Mouse (Mus musculus): ENCODE results near the gene Gm17428. TPM values are rescaled to one million over a fixed set of nuclear protein-coding genes. Genes with fewer than 3 reads are reported as not detected.
"Not testable (repeated sequence)": the region's sequence is repeated elsewhere in the genome, so short reads cannot be mapped to it uniquely, and the experiment has no call there.

The Gm17428 gene
- polyA plus RNA-seq, 1 experiment from 2014 or later: not detected

DNA sequence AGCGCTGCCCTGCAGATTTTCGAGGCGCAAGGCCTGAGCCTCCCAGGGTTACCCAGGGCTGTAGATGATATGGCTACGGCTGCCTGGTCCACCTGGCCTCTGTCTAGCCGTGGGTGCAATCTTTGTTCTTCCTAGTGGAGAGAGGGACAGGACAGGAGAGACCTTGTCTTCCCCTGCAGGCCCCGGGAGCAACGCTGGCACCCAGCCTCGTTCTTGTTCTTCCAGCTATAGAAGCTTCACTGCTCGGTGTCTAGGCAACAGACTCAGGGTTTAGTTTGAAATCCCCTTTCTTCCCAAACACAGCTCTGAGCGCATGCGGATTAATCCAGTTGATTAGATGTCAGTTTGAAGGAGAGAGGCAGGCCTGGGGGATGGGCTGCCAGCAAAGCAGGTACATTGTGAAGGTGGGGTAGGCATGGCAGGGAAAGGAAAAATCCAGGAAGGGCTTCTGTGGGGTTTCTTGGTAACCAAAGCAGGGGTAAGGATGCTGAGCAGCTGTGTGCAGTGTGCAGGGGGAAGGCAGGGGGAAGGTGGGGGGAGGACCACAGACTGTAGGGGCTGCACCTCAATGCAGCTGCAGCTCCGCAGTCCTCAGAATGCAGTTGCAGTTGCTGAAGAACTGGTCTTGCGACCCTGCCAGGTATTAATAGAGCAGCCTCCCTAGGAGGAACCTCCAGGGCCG lies 18.9 kb downstream of the Gm17428 start:
- TF ChIP-seq EP300 (optimal IDR thresholded peaks at IDR 0.05) (no peak), CTCF (IDR thresholded peaks at IDR 0.05; ENCODE audit: low read depth) (no peak)
- DNase-seq (ENCODE audit: low spot score) (no peak), ATAC-seq (ENCODE audit: low FRiP score, low TSS enrichment) (no peak)
- no peaks in the 10 kb centered on the region for H3K4me1 ChIP-seq (replicated peaks; ENCODE audit: control insufficient read depth, insufficient read depth)
- H3K9ac ChIP-seq (ENCODE audit: low read length): no peak overlapping the region; the same call in 1 of the 2 replicates
- H3K36me3 ChIP-seq (ENCODE audit: control insufficient read depth, insufficient read depth, low read length): no peaks in the 10 kb centered on the region
- H3K4me2 ChIP-seq (replicated peaks; ENCODE audit: low read depth): no peak overlapping the region
- H3K9me3 ChIP-seq (ENCODE audit: control insufficient read depth, low read length): no peaks in the 10 kb centered on the region
- 35% methylated on average over 14 of the region's 14 CpGs for WGBS
- no peaks in the 10 kb centered on the region for H3K27me3 ChIP-seq (ENCODE audit: control insufficient read depth, insufficient read depth, low read length)
- H3K4me3 ChIP-seq (ENCODE audit: low read depth, low read length): no peak overlapping the region
- H3K27ac ChIP-seq (replicated peaks): no peak overlapping the region; the same call in 1 of the 2 replicates

DNA sequence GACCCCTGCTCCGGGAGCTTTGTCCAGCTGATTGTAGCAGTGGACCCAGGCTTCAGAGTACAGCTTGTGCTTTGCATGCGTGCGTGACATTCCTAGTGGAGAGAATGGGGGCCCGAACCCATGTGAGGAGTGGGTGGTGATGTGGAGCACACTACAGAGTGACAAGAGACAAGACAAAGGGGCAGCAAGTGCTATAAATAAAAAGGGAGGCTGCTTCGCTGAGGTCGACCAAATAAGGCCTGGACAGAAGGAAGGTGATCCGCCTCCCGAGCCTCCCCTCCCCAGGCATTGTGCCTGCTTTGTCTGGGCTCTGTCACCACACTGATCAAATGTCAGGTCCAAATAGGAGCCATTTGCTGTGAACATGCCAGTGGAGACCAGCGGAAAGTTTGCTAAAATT lies 20.1 kb downstream of the Gm17428 start:
- DNase-seq (ENCODE audit: low spot score): no peak
- WGBS: 59% methylated on average over 9 of the region's 9 CpGs

DNA sequence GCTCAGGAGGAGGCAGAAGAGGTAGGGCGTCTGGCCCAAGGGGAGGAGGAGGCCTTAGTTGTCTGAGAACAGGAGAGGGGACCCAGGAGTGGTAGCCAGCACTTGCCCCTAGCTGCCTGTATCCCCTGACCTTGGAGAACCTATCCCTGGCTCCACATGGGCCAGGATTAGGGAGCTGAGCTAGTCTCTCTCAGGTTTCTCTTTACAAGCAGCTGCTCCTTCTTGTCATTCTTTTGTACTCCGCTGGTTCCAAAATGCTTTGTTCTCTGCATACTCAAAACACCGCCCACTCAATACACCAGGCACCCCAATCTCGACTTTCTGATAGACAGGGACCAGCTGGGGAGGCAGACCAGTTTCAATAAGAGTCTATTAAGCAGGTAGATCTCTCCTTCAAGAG lies 20.6 kb downstream of the Gm17428 start:
- WGBS: 54% methylated on average over 4 of the region's 4 CpGs
- H3K4me3 ChIP-seq (ENCODE audit: low read depth, low read length): no peak overlapping the region
- peak overlapping the region; percentile 31; the same call in 1 of the 2 replicates for H3K27ac ChIP-seq (replicated peaks)
- TF ChIP-seq EP300 (optimal IDR thresholded peaks at IDR 0.05) (no peak), CTCF (IDR thresholded peaks at IDR 0.05; ENCODE audit: low read depth) (no peak)
- no peaks in the 10 kb centered on the region for H3K36me3 ChIP-seq (ENCODE audit: control insufficient read depth, insufficient read depth, low read length)
- DNase-seq (ENCODE audit: low spot score) (no peak), ATAC-seq (ENCODE audit: low FRiP score, low TSS enrichment) (no peak)
- H3K4me1 ChIP-seq (replicated peaks; ENCODE audit: control insufficient read depth, insufficient read depth): no peaks in the 10 kb centered on the region
- no peaks in the 10 kb centered on the region for H3K9me3 ChIP-seq (ENCODE audit: control insufficient read depth, low read length)
- no peak overlapping the region for H3K9ac ChIP-seq (ENCODE audit: low read length)
- H3K27me3 ChIP-seq (ENCODE audit: control insufficient read depth, insufficient read depth, low read length): no peaks in the 10 kb centered on the region
- H3K4me2 ChIP-seq (replicated peaks; ENCODE audit: low read depth): no peak overlapping the region

More for the DNA sequence above, 20.1 kb downstream of the Gm17428 start:
- H3K9ac ChIP-seq (ENCODE audit: low read length): no peak overlapping the region
- H3K4me3 ChIP-seq (ENCODE audit: low read depth, low read length): no peak overlapping the region
- no peaks in the 10 kb centered on the region for H3K9me3 ChIP-seq (ENCODE audit: control insufficient read depth, low read length)
- no peak for ATAC-seq (ENCODE audit: low FRiP score, low TSS enrichment)
- H3K27ac ChIP-seq (replicated peaks): peak overlapping the region; percentile 31; the same call in 1 of the 2 replicates
- no peak for TF ChIP-seq EP300 (optimal IDR thresholded peaks at IDR 0.05)
- no peak for TF ChIP-seq CTCF (IDR thresholded peaks at IDR 0.05; ENCODE audit: low read depth)
- H3K36me3 ChIP-seq (ENCODE audit: control insufficient read depth, insufficient read depth, low read length): no peaks in the 10 kb centered on the region
- H3K4me1 ChIP-seq (replicated peaks; ENCODE audit: control insufficient read depth, insufficient read depth): no peaks in the 10 kb centered on the region
- no peak overlapping the region for H3K4me2 ChIP-seq (replicated peaks; ENCODE audit: low read depth)
- H3K27me3 ChIP-seq (ENCODE audit: control insufficient read depth, insufficient read depth, low read length): no peaks in the 10 kb centered on the region

DNA sequence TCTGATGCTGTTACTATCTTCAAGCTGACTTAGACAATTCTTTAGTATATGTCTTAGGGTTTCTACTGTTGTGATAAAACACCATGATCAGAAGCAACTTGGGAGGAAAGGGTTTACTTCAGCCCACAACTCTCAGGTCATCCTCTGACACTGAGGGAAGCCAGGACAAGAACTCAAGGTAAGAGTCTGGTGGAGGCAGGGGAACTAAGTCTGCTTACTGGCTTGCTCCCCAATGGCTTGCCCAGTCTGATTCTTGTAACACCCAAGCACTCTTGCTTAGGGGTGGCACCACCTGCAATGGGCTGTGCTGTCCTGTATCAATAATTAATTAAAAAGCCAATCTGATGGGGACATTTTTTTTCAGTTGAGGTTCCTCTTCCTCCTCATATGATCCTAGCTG lies 21.9 kb downstream of the Gm17428 start:
- H3K4me2 ChIP-seq (replicated peaks; ENCODE audit: low read depth): no peak overlapping the region
- DNase-seq (ENCODE audit: low spot score) (no peak), ATAC-seq (ENCODE audit: low FRiP score, low TSS enrichment) (no peak)
- H3K9ac ChIP-seq (ENCODE audit: low read length): no peak overlapping the region
- no peaks in the 10 kb centered on the region for H3K9me3 ChIP-seq (ENCODE audit: control insufficient read depth, low read length)
- no peak for TF ChIP-seq CTCF (IDR thresholded peaks at IDR 0.05; ENCODE audit: low read depth)
- TF ChIP-seq EP300 (optimal IDR thresholded peaks at IDR 0.05): no peak
- no peak overlapping the region for H3K27ac ChIP-seq (replicated peaks)
- no peak overlapping the region for H3K4me3 ChIP-seq (ENCODE audit: low read depth, low read length)
- no peaks in the 10 kb centered on the region for H3K36me3 ChIP-seq (ENCODE audit: control insufficient read depth, insufficient read depth, low read length)
- H3K4me1 ChIP-seq (replicated peaks; ENCODE audit: control insufficient read depth, insufficient read depth): no peaks in the 10 kb centered on the region
- no peaks in the 10 kb centered on the region for H3K27me3 ChIP-seq (ENCODE audit: control insufficient read depth, insufficient read depth, low read length)

DNA sequence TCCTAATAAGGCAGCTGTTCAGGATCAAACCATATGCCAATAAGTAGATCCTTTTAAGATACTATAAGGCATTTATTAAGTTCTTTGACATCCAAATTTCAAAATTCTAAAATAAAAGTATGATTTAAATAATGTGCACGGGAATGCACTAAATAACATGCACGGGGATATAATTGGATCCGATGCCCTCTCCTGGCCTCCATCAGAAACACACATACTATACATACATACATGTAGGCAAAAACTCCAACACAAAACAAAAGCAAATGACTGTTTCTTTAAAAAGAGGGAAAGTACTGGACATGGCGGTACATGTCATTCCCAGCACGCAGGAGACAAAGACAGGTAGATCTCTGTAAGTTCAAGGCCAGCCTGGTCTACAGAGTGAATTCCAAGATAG lies 23.1 kb downstream of the Gm17428 start:
- not testable (repeated sequence) for H3K9ac ChIP-seq (ENCODE audit: low read length); H3K36me3 ChIP-seq (ENCODE audit: control insufficient read depth, insufficient read depth, low read length); DNase-seq (ENCODE audit: low spot score); H3K9me3 ChIP-seq (ENCODE audit: control insufficient read depth, low read length); H3K27ac ChIP-seq (replicated peaks); H3K4me3 ChIP-seq (ENCODE audit: low read depth, low read length); H3K4me1 ChIP-seq (replicated peaks; ENCODE audit: control insufficient read depth, insufficient read depth); ATAC-seq (ENCODE audit: low FRiP score, low TSS enrichment); H3K27me3 ChIP-seq (ENCODE audit: control insufficient read depth, insufficient read depth, low read length); H3K4me2 ChIP-seq (replicated peaks; ENCODE audit: low read depth)
- peak; percentile 45 for TF ChIP-seq CTCF (IDR thresholded peaks at IDR 0.05; ENCODE audit: low read depth)
- 72% methylated on average over 5 of the region's 5 CpGs for WGBS

DNA sequence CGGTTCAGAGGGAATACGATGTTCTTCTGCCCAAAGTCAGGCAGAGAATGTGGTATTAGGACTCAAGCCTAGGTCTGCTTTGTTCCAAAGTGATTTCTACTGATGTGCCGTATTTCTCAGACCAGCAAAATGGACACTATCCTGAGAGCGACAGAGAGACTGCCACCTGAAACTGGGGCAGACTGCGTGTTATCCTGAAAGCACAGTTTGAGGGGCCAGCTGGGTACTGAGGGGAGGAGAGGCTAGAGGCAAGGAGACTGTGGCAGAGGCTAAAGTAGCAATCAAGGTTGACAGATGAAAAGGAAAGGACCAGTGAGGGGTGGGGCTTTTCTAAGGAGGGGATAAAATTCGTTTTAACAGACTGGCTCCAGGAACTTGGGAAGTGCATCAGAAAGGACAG lies 24.1 kb downstream of the Gm17428 start:
- no peaks in the 10 kb centered on the region for H3K9me3 ChIP-seq (ENCODE audit: control insufficient read depth, low read length)
- 82% methylated on average over 6 of the region's 6 CpGs for WGBS
- no peak overlapping the region for H3K4me2 ChIP-seq (replicated peaks; ENCODE audit: low read depth)
- DNase-seq (ENCODE audit: low spot score) (no peak), ATAC-seq (ENCODE audit: low FRiP score, low TSS enrichment) (no peak)
- no peak overlapping the region for H3K4me3 ChIP-seq (ENCODE audit: low read depth, low read length)
- TF ChIP-seq EP300 (optimal IDR thresholded peaks at IDR 0.05) (no peak), CTCF (IDR thresholded peaks at IDR 0.05; ENCODE audit: low read depth) (no peak)
- no peak overlapping the region for H3K27ac ChIP-seq (replicated peaks)
- no peaks in the 10 kb centered on the region for H3K4me1 ChIP-seq (replicated peaks; ENCODE audit: control insufficient read depth, insufficient read depth)
- no peaks in the 10 kb centered on the region for H3K27me3 ChIP-seq (ENCODE audit: control insufficient read depth, insufficient read depth, low read length)
- no peak overlapping the region for H3K9ac ChIP-seq (ENCODE audit: low read length)
- no peaks in the 10 kb centered on the region for H3K36me3 ChIP-seq (ENCODE audit: control insufficient read depth, insufficient read depth, low read length)
